Mouse (Mus musculus) bone marrow macrophage, adult 2 months (primary cell): Measurements from ENCODE around the gene Tmem125.

ENCODE experiments used
- CTCF ChIP-seq: IDR thresholded peaks from 2 replicates; pipeline ENCODE4 v1.5.1; 2012; ENCODE audit warnings: low read depth, mild to moderate bottlenecking, low read length, moderate library complexity
- POLR2A ChIP-seq: IDR thresholded peaks from 2 replicates; pipeline ENCODE4 v1.6.1; 2012; ENCODE audit warnings: mild to moderate bottlenecking, low read depth, low read length, borderline replicate concordance

GRCm38 (mm10) chr4:118522248-118522647, 21.6 kb downstream of the Tmem125 start:
- TF ChIP-seq CTCF (no peak), POLR2A (no peak)
